Mouse (Mus musculus): ENCODE measurements around the gene Usp37.
"Not testable (repeated sequence)": the region's sequence is repeated elsewhere in the genome, so short reads cannot be mapped to it uniquely, and the experiment has no call there.

GRCm38 (mm10) chr1:74396456-74397222 is 147.4 kb downstream of the Usp37 start:
- TF ChIP-seq CTCF, POLR2A (IDR thresholded peaks at IDR 0.05; ENCODE audit: extremely low read depth, insufficient read depth, low read length): not testable (repeated sequence)

Data from cortical plate, adult 2 months (tissue).